Mouse (Mus musculus): ENCODE results near the gene Pdilt. TPM values are rescaled to one million over a fixed set of nuclear protein-coding genes. Genes with fewer than 3 reads are reported as not detected.

The Pdilt gene
- polyA plus RNA-seq, 1 experiment from 2014 or later, result not detected

GRCm38 (mm10) chr7:119542445-119542844 lies 19.2 kb upstream of the Pdilt start:
- WGBS, result 82% methylated on average over 2 of the region's 2 CpGs
- Histone ChIP-seq H3K4me1 (ENCODE audit: control insufficient read depth, insufficient read depth, low read length) (no peaks in the 10 kb centered on the region), H3K36me3 (replicated peaks; ENCODE audit: control insufficient read depth, insufficient read depth, low read depth, low read length) (no peaks in the 10 kb centered on the region), H3K9ac (replicated peaks; ENCODE audit: low read length) (no peak overlapping the region), H3K4me2 (ENCODE audit: low read depth, low read length) (no peak overlapping the region), H3K9me3 (replicated peaks; ENCODE audit: control insufficient read depth, low read length) (no peaks in the 10 kb centered on the region), H3K27me3 (ENCODE audit: control insufficient read depth, insufficient read depth, low read length) (no peaks in the 10 kb centered on the region), H3K27ac (replicated peaks; ENCODE audit: low read depth, low read length) (no peak overlapping the region), H3K4me3 (ENCODE audit: low read depth, low read length) (no peak overlapping the region)
- ATAC-seq (replicated peaks; ENCODE audit: insufficient number of reproducible peaks, low FRiP score, low TSS enrichment, low read depth), result no peak
- DNase-seq (ENCODE audit: low spot score), result no peak

DNA sequence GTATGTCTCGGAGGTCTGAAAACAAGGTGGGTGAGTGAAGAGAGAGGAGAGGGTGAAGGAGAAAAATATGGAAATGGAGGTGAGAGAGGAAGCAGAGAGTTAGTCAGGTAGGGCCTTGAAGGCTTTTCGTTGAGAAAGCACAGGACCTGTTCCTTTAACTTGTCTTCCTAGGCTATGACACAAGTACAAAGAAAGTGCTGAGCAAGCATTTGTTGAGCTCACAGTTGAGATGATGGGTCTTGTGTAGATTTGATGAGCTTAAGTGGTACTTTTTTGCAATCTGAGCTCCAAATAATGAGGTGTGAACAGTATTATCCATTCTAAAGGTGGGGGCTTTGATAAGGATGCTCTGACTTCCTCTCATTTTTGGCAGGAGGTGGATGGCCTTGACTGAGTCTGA lies 11.1 kb upstream of the Pdilt start:
- no peaks in the 10 kb centered on the region for H3K9me3 ChIP-seq (replicated peaks; ENCODE audit: control insufficient read depth, low read length)
- 80% methylated on average over 2 of the region's 2 CpGs for WGBS
- H3K9ac ChIP-seq (replicated peaks; ENCODE audit: low read length), result no peak overlapping the region
- no peak overlapping the region for H3K27ac ChIP-seq (replicated peaks; ENCODE audit: low read depth, low read length)
- no peaks in the 10 kb centered on the region for H3K27me3 ChIP-seq (ENCODE audit: control insufficient read depth, insufficient read depth, low read length)
- H3K4me1 ChIP-seq (ENCODE audit: control insufficient read depth, insufficient read depth, low read length), result no peaks in the 10 kb centered on the region
- DNase-seq (ENCODE audit: low spot score) (no peak), ATAC-seq (replicated peaks; ENCODE audit: insufficient number of reproducible peaks, low FRiP score, low TSS enrichment, low read depth) (no peak)
- no peak overlapping the region for H3K4me3 ChIP-seq (ENCODE audit: low read depth, low read length)
- H3K36me3 ChIP-seq (replicated peaks; ENCODE audit: control insufficient read depth, insufficient read depth, low read depth, low read length), result no peaks in the 10 kb centered on the region
- no peak overlapping the region for H3K4me2 ChIP-seq (ENCODE audit: low read depth, low read length)

GRCm38 (mm10) chr7:119532924-119533323 lies 9.6 kb upstream of the Pdilt start:
- H3K36me3 ChIP-seq (replicated peaks; ENCODE audit: control insufficient read depth, insufficient read depth, low read depth, low read length), result no peaks in the 10 kb centered on the region
- H3K4me2 ChIP-seq (ENCODE audit: low read depth, low read length), result no peak overlapping the region
- no peak overlapping the region for H3K27ac ChIP-seq (replicated peaks; ENCODE audit: low read depth, low read length)
- no peaks in the 10 kb centered on the region for H3K27me3 ChIP-seq (ENCODE audit: control insufficient read depth, insufficient read depth, low read length)
- no peaks in the 10 kb centered on the region for H3K9me3 ChIP-seq (replicated peaks; ENCODE audit: control insufficient read depth, low read length)
- no peak overlapping the region for H3K4me3 ChIP-seq (ENCODE audit: low read depth, low read length)
- no peaks in the 10 kb centered on the region for H3K4me1 ChIP-seq (ENCODE audit: control insufficient read depth, insufficient read depth, low read length)
- no peak overlapping the region for H3K9ac ChIP-seq (replicated peaks; ENCODE audit: low read length)
- ATAC-seq (replicated peaks; ENCODE audit: insufficient number of reproducible peaks, low FRiP score, low TSS enrichment, low read depth), result no peak
- DNase-seq (ENCODE audit: low spot score), result no peak
- 49% methylated on average over 1 of the region's 1 CpGs for WGBS

DNA sequence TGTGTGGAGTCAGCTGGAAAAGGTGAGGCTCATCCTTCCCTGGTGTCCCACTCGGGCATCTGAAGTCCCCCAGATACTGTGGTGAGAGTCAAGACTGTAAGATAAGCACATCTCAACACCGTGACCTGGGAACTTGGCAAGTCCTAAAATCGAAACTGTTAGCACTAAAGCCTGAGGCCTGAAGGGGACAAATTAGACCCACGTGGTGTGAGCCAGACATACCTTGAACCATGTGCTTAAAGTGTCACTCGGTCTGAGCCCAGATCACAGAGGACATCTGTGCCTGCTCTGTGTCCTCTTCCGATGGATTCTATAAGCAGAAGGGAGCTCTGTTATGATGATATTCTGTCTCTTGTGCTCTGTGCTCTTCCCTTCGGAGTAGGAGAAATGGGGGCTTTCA lies 5.3 kb upstream of the Pdilt start:
- H3K4me1 ChIP-seq (ENCODE audit: control insufficient read depth, insufficient read depth, low read length), result no peaks in the 10 kb centered on the region
- no peak overlapping the region for H3K4me3 ChIP-seq (ENCODE audit: low read depth, low read length)
- ATAC-seq (replicated peaks; ENCODE audit: insufficient number of reproducible peaks, low FRiP score, low TSS enrichment, low read depth) (no peak), DNase-seq (ENCODE audit: low spot score) (no peak)
- whole genome bisulfite sequencing, result 65% methylated on average over 7 of the region's 7 CpGs
- H3K36me3 ChIP-seq (replicated peaks; ENCODE audit: control insufficient read depth, insufficient read depth, low read depth, low read length), result no peaks in the 10 kb centered on the region
- H3K4me2 ChIP-seq (ENCODE audit: low read depth, low read length), result no peak overlapping the region
- H3K27ac ChIP-seq (replicated peaks; ENCODE audit: low read depth, low read length), result no peak overlapping the region
- H3K9me3 ChIP-seq (replicated peaks; ENCODE audit: control insufficient read depth, low read length), result no peaks in the 10 kb centered on the region
- H3K27me3 ChIP-seq (ENCODE audit: control insufficient read depth, insufficient read depth, low read length), result no peaks in the 10 kb centered on the region
- no peak overlapping the region for H3K9ac ChIP-seq (replicated peaks; ENCODE audit: low read length)

DNA sequence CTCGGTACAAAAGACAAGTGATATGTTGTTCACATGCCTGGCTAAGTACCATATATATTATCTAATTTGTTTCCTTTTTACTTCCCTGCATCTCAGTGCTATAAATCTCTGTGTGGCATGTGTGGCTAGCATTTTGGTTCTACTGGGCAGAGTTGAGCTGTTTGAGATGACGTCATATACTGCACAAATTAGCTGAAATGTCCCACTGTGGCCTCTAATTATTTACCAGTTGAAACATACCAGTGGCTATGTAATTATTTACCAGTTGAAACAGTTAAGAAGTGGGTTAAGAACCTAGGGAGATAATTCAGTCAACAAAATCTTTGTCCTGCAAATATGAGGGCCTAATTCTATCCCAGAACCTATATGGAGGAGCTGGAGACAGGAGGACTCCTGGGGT lies 4.3 kb upstream of the Pdilt start:
- H3K36me3 ChIP-seq (replicated peaks; ENCODE audit: control insufficient read depth, insufficient read depth, low read depth, low read length), result no peaks in the 10 kb centered on the region
- no peak for DNase-seq (ENCODE audit: low spot score)
- no peaks in the 10 kb centered on the region for H3K4me1 ChIP-seq (ENCODE audit: control insufficient read depth, insufficient read depth, low read length)
- no peak overlapping the region for H3K9ac ChIP-seq (replicated peaks; ENCODE audit: low read length)
- ATAC-seq (replicated peaks; ENCODE audit: insufficient number of reproducible peaks, low FRiP score, low TSS enrichment, low read depth), result no peak
- H3K9me3 ChIP-seq (replicated peaks; ENCODE audit: control insufficient read depth, low read length), result no peaks in the 10 kb centered on the region
- no peak overlapping the region for H3K4me2 ChIP-seq (ENCODE audit: low read depth, low read length)
- 82% methylated on average over 2 of the region's 2 CpGs for WGBS
- no peak overlapping the region for H3K4me3 ChIP-seq (ENCODE audit: low read depth, low read length)
- H3K27ac ChIP-seq (replicated peaks; ENCODE audit: low read depth, low read length), result no peak overlapping the region
- no peaks in the 10 kb centered on the region for H3K27me3 ChIP-seq (ENCODE audit: control insufficient read depth, insufficient read depth, low read length)

GRCm38 (mm10) chr7:119527135-119527534 lies 3.8 kb upstream of the Pdilt start:
- Histone ChIP-seq H3K27me3 (ENCODE audit: control insufficient read depth, insufficient read depth, low read length) (no peaks in the 10 kb centered on the region), H3K36me3 (replicated peaks; ENCODE audit: control insufficient read depth, insufficient read depth, low read depth, low read length) (no peaks in the 10 kb centered on the region), H3K27ac (replicated peaks; ENCODE audit: low read depth, low read length) (no peak overlapping the region), H3K9ac (replicated peaks; ENCODE audit: low read length) (no peak overlapping the region), H3K4me3 (ENCODE audit: low read depth, low read length) (no peak overlapping the region), H3K4me1 (ENCODE audit: control insufficient read depth, insufficient read depth, low read length) (no peaks in the 10 kb centered on the region), H3K4me2 (ENCODE audit: low read depth, low read length) (no peak overlapping the region), H3K9me3 (replicated peaks; ENCODE audit: control insufficient read depth, low read length) (no peaks in the 10 kb centered on the region)
- DNase-seq (ENCODE audit: low spot score) (no peak), ATAC-seq (replicated peaks; ENCODE audit: insufficient number of reproducible peaks, low FRiP score, low TSS enrichment, low read depth) (no peak)
- 96% methylated on average over 1 of the region's 1 CpGs for WGBS

GRCm38 (mm10) chr7:119526486-119526885 lies 3.2 kb upstream of the Pdilt start:
- H3K4me2 ChIP-seq (ENCODE audit: low read depth, low read length), result no peak overlapping the region
- 68% methylated on average over 13 of the region's 13 CpGs for WGBS
- no peak for ATAC-seq (replicated peaks; ENCODE audit: insufficient number of reproducible peaks, low FRiP score, low TSS enrichment, low read depth)
- H3K27ac ChIP-seq (replicated peaks; ENCODE audit: low read depth, low read length), result no peak overlapping the region
- no peaks in the 10 kb centered on the region for H3K27me3 ChIP-seq (ENCODE audit: control insufficient read depth, insufficient read depth, low read length)
- no peak overlapping the region for H3K4me3 ChIP-seq (ENCODE audit: low read depth, low read length)
- no peaks in the 10 kb centered on the region for H3K36me3 ChIP-seq (replicated peaks; ENCODE audit: control insufficient read depth, insufficient read depth, low read depth, low read length)
- no peak for DNase-seq (ENCODE audit: low spot score)
- no peaks in the 10 kb centered on the region for H3K9me3 ChIP-seq (replicated peaks; ENCODE audit: control insufficient read depth, low read length)
- no peak overlapping the region for H3K9ac ChIP-seq (replicated peaks; ENCODE audit: low read length)
- H3K4me1 ChIP-seq (ENCODE audit: control insufficient read depth, insufficient read depth, low read length), result no peaks in the 10 kb centered on the region

DNA sequence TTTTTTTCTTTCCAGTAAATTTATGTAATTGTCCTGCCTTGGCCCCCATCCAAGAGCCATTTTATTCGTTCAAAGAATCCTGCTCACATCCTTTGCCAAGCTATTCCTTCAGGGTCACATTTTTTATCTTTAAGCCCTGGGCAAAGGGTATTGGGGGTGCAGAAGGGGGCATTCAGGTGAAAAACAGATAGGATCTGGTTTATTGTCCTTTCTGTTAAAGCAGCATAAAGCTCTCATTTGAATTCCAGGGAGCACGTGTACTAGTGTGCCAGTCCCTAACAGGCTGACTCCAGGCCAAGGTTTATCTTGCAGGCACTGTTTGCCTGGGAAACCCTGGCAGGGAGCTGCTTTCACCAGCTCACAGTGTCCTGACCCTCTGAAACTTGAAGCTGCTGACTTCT lies 2.6 kb upstream of the Pdilt start:
- Histone ChIP-seq H3K9me3 (replicated peaks; ENCODE audit: control insufficient read depth, low read length) (no peaks in the 10 kb centered on the region), H3K4me3 (ENCODE audit: low read depth, low read length) (no peak overlapping the region), H3K4me1 (ENCODE audit: control insufficient read depth, insufficient read depth, low read length) (no peaks in the 10 kb centered on the region), H3K4me2 (ENCODE audit: low read depth, low read length) (no peak overlapping the region), H3K27me3 (ENCODE audit: control insufficient read depth, insufficient read depth, low read length) (no peaks in the 10 kb centered on the region), H3K36me3 (replicated peaks; ENCODE audit: control insufficient read depth, insufficient read depth, low read depth, low read length) (no peaks in the 10 kb centered on the region), H3K27ac (replicated peaks; ENCODE audit: low read depth, low read length) (no peak overlapping the region), H3K9ac (replicated peaks; ENCODE audit: low read length) (no peak overlapping the region)
- DNase-seq (ENCODE audit: low spot score) (no peak), ATAC-seq (replicated peaks; ENCODE audit: insufficient number of reproducible peaks, low FRiP score, low TSS enrichment, low read depth) (no peak)
- 63% methylated on average over 2 of the region's 2 CpGs for WGBS

Measured in embryonic facial prominence, embryonic 11.5 days (tissue).